Mouse (Mus musculus) frontal cortex, postnatal 10 days (tissue): Measurements from ENCODE around the gene Kcnd1.

Source experiments
- DNase-seq, 2 experiments: peaks; one replicate each; pipeline ENCODE4 v3.0.0; 2022; ENCODE audit warnings: low spot score in 2 of 2, mixed read lengths in 1 of 2

The Kcnd1 gene

DNA sequence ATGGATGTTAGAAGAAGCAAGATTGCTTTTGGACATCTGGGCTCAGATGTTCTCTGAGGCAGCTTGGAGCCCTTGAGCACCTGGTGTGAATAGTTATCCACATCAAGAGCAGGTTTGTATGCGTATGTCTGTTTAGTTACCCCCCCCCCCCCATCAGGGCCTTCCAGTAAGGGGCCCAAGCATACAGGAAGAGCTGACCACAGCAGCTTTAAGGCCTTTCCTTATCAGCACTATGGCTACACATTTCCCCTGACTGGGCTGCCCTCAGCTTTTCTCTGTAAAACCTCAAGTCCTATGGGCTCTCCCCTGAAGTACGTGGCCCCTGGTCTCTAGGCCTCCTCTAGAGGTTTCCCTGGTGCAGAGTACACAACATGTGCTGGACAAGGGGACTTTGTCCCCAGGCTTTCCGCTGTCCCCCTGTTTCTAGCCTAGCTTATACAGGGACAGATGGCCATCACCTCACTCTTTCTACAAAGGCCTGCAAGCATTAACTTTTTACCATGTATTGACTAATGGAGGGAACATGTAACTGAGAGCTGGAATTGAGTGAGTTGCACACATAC, 37.2 kb downstream of the Kcnd1 start:
- DNase-seq, result no peak

DNA sequence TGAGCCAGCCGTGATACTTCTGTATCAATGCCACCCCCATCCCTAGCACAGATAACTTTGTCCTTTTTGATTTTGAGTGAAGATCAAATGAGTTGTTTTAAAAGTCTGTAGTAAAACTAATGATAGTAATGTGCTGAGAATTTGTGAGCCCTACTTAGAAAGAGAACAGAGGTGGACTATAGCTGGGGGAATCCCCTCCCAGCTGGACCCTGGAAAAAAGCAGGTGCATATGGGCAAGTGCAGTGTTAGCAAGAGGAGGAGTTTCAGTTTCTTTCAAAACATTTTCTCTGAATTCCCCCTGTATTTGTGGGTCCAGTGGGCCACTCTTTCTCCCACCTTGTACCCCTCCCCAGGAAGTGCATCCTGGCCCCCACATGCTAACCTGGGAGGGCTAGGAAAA, 41.1 kb downstream of the Kcnd1 start:
- no peak for DNase-seq

DNA sequence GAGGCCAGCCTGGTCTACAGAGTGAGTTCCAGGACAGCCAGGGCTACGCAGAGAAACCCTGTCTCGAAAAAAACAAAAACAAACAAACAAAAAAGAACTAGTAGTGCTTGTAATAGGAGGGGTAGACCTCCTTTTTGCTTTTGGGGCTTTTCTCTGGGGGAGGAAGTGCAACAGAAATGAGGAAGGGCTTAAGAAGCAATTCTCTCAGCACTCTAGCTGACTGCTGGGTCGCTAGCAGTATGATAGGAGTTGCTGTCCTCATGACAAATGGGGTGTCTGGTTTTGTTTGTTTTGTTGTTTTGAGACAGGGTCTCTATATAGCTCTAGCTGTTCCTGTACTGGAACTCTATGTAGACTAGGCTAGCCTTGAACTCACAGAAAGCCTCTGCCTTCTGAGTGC, 42.5 kb downstream of the Kcnd1 start:
- no peak for DNase-seq

DNA sequence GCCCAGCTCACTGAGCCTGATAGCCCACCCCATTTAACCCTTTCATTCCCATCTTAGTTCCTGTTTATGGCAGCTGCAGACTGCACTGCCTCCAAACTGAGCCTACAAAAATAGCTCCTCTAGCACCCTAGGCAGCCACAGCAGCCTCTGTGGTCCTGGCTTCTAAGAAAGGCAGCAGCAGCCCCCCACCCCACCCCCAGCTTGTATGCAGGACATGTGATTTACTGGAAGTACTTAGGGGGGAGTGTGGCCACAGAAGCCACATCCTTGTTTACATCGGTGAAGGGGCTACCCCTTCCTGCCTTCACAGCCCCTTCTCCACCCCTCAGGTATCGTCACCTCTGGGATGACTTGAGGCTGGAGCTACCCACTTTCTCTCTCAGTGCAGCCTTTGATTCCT, 43.3 kb downstream of the Kcnd1 start:
- no peak for DNase-seq

DNA sequence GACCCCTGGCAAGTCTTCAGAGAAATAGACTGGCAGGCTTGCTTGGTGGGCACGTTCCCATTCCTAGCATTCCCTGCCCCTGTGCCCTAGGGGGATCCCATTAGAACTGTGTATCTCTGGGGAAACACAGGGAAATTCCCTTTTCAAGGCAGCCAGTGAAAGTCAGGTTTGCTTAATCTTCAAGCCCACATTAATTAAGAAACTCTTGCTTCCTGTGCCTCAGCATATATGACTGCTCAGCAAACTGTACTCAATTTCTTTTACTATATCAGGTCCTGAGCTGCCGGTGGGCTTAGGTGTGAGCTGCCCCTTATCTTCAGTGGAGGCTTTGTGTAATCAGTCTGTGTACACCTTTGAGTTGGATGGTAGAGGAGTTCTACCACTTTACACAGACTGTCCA, 43.7 kb downstream of the Kcnd1 start:
- DNase-seq, result no peak

DNA sequence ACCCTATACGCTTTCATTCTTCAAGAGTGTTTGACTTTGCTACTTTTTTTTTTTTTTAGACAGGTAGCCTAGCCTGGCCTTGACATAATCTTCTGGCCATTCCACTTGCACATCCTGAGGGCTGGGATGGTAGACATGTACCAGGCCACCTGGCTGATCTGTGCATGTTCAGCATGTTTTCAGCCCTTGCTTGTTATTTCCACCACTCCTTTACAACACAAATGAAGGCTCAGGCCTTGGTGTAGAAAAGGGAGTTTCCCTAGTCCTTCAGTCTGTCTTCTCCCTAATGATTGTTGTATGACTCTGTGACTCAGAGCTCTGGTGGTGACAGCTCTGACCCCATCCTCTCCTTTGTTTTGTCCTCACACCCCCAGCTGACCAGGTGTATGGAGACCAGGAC, 45.1 kb downstream of the Kcnd1 start:
- no peak for DNase-seq

DNA sequence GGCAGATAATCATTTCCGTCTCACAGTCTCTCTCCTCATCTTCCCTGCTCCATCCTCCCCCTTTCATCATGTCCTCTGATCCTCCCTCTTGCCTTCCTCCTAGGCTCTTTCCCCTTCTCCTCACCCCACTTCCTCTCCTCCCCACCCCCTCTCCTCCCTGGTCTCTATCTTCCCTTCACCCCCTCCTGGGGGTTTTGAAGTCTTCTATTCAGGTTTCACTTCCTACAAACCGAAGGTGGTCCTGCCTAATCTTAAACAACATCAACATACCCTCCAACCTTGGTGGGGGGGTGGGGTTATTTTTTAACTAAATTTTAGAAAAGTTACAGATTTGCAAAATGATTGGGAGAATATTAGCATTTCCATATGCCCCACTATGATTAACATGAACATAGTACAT, 46.4 kb downstream of the Kcnd1 start:
- DNase-seq, result no peak

DNA sequence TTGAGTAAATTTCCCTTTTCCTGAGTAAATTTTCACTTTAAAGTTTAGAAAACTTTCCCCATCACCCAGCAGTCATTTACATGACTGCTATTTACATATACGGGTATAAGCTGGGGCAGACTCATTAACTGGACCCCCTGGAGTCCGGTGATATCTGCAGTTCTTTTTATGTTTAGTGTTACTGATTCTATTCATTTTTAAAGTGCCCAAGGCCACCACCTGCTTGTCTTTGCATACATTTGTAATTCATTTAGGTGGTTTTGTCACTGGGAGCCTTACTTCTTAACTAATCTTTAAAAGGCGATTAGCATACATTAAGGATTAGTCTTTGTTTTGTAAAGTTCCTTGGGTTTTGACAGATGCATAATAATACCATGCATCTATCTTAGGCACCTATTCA, 47.7 kb downstream of the Kcnd1 start:
- no peak for DNase-seq

DNA sequence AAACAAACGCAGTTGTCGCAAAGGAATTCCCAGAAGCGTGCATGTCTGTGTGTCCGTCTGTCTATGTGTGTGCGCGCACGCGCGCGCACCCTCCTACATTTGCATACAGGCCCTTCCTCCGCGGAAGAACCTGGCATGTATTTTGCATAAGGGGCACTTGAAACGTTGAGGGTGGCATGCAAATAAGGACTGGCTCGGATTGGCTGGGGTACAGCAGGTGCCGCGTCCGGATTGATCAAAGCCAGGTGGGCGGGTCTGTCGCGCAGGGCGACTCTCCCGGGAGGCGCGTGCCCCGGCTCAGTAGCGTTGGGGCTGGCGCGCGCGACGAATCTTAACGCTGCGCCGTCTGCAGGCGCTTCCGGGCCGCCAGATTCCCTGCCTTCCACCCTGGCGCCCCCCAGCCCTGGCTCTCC, 55.9 kb downstream of the Kcnd1 start, which contains the start of gene Pim2:
TSS of gene Pim2 (plus strand) at position 256 of the 413 bp plus-strand sequence.
- peak; percentile 78 to 82 for DNase-seq

DNA sequence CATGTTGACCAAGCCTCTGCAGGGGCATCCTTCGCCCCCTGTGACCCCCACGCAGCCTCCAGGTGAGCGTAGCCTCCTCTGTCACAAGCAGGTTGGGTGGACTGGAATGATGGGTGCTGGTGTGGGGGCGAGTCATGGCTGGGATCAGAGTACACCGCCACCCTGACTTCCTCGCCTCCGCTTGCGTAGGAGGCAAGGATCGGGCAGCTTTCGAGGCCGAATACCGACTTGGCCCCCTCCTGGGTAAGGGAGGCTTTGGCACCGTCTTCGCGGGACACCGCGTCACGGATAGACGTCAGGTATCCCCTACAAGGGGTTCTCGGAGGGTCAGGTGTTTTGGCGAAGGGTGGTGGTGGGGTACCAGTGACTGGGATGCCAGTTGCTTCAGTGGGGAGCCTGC, 56.4 kb downstream of the Kcnd1 start:
- no peak for DNase-seq

DNA sequence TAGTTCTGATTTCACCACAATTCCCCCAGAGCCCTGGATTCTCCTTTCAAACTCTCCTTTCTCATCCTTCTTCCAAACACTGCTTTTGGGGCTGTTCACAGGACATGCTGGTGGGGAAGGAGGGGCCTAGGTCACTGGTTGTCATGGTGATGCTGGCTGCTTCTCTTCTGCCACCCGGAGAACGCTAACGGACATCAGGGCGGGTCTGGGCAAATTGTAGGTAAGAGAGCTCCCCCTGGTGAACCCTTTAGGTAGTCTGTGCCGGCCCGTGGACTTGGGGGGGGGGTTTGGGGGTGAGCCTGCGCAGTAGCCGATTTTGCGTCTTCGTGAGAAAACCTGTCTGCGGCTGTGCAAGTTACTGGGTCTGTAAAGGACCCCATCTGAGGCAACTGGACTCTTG, 57.7 kb downstream of the Kcnd1 start:
- DNase-seq, result peak; percentile 50 to 61

DNA sequence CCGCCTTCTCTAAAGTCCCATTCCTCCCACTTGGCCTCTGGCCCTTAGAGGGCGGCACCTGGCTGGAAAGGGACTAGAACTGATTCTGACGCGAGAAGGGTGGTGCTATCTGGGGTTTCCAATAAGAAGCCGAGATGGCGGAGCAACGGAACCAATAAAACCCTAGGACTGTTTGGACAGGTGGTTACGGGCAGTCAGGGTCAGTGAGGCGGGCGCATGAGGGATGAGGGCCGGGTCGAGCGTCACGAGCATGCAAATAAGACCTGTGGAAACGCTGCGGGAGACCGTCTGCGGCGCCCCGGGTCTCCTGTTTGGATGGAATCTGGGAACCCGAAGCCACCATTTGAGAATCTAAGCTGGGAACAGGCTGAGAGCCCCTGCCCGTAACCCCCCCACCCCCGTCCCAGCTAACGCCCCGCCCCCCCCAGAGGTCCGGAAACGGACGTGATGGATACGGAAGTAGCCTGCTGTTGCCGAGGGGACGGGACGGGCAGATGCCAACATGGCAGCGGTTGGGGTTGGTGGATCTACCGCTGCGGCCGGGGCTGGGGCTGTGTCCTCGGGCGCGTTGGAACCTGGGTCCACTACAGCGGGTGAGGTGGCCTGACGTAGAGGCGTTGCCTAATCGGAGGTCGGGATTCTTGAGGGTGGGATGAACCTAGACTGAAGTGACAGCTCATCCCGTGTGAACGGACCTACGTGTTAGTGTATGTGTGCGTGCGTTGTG, 61.9 kb downstream of the Kcnd1 start, which contains the start of gene Slc35a2:
TSS of gene Slc35a2 (plus strand) at position 188 of the 727 bp plus-strand sequence.
- peak; percentile 76 to 77 for DNase-seq
